Mouse (Mus musculus) bone marrow, adult 2 months (tissue): Measurements from ENCODE around the gene Cnnm1.

Experiments
- CTCF ChIP-seq: fragments of 200-500 bp; IDR thresholded peaks from 2 replicates; pipeline ENCODE4 v1.5.1; 2011; ENCODE audit warnings: low read length, control low read depth; ENCODE audit not compliant: control insufficient read depth, insufficient read depth
- POLR2A ChIP-seq: fragments of 200-500 bp; IDR thresholded peaks from 2 replicates; pipeline ENCODE4 v1.6.1; 2011; ENCODE audit warnings: low read depth, mild to moderate bottlenecking, control low read depth, low read length, borderline replicate concordance; ENCODE audit not compliant: control insufficient read depth

DNA sequence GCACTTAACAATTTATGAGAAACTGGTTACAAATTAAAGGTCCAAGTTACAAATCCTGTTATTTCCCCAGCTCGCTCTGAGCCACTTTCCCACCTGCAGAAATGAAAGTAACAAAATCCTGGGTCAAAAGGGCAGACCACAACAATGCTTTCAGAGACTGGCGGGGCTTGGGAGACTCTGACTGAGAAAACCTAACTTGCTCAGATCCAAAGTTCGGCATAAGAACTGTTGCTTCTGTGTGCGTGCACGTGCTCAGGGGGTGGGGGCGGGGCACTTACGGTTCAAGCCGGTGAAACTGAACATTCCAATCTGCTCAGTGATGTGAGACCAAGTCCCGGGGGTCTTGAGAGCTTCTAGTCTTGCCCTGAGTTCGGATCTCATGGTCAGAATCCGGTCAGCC lies 62.4 kb downstream of the Cnnm1 start:
- TF ChIP-seq CTCF (no peak), POLR2A (no peak)
